Mouse (Mus musculus): ENCODE measurements around the gene Armc9. TPM values are rescaled to one million over a fixed set of nuclear protein-coding genes. Genes with fewer than 3 reads are reported as not detected.

Armc9 gene
- polyA plus RNA-seq, 1 experiment from 2014 or later = 18.3 TPM

DNA sequence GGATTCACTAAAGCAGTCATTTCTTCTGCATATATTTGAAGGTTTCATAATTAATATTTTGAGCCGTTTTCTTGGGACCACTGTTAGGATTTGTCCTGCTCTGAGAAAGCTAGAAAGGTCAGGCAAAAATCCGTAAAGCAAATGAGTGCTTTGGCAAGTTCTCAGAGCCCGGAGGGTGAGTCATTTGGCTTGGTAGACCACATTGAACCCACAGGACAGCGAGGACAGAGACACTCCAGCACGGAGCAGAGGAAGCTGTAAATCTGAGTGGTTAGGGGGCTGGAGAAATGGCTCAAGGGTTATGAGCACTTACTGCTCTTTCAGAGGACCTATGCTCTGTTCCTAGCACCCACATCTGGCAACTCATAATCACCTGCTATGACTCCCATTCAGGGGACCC lies 7.0 kb upstream of the Armc9 start:
- WGBS = 57% methylated on average over 5 of the region's 5 CpGs
- Histone ChIP-seq H3K27ac (no peak overlapping the region), H3K36me3 (no peaks in the 10 kb centered on the region), H3K27me3 (replicated peaks) (no peaks in the 10 kb centered on the region), H3K4me2 (no peak overlapping the region), H3K4me3 (replicated peaks) (no peak overlapping the region), H3K9me3 (no peaks in the 10 kb centered on the region), H3K4me1 (no peaks in the 10 kb centered on the region), H3K9ac (no peak overlapping the region)
- no peak for ATAC-seq (ENCODE audit: insufficient read depth, low FRiP score, low read depth)

DNA sequence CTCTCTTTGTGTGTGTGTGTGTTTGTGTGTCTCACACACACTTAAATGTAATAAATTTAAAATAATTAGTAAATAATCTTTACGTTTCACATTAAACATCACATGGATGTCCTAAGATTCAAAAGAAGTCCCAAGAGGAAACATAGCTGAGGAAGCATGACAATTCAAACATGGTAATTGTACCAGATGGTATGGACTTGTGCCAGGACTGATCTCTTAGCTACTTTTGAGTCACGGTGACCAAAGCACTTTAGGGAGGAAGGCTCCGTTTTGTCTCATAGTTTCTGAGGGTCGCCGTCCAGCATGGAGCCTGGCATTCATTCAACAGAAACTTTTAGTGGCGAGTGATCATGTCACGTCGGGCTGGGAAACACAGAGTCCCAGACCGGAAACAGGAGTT lies 6.4 kb upstream of the Armc9 start:
- no peak overlapping the region for H3K27ac ChIP-seq
- no peaks in the 10 kb centered on the region for H3K36me3 ChIP-seq
- H3K9me3 ChIP-seq = no peaks in the 10 kb centered on the region
- whole genome bisulfite sequencing = 70% methylated on average over 9 of the region's 9 CpGs
- no peak overlapping the region for H3K4me3 ChIP-seq (replicated peaks)
- no peak overlapping the region for H3K4me2 ChIP-seq
- H3K4me1 ChIP-seq = no peaks in the 10 kb centered on the region
- no peak overlapping the region for H3K9ac ChIP-seq
- ATAC-seq (ENCODE audit: insufficient read depth, low FRiP score, low read depth) = no peak
- H3K27me3 ChIP-seq (replicated peaks) = no peaks in the 10 kb centered on the region

DNA sequence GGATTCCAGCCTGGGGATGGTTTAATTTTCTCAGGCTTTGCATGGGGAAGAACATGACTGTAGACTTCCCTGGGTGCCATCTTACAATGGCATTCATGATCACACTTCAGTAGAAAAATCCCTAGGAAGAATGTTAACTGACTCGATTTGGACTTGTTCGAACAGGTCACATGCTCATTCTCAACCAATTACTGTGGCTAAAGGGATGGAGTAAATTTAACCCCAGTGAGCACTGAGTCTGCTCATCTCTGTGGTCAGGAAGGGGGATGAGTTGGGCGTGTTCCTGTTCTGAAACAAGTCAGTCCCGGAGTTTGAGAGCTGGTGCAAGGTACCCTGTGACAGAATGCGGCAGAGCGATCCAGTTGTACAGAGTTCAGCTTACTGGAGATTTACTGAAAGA lies 3.7 kb upstream of the Armc9 start:
- Histone ChIP-seq H3K4me2 (no peak overlapping the region), H3K4me3 (replicated peaks) (no peak overlapping the region), H3K27ac (no peak overlapping the region), H3K9me3 (no peaks in the 10 kb centered on the region), H3K4me1 (peaks cover 6% of the 10 kb centered on the region), H3K27me3 (replicated peaks) (no peaks in the 10 kb centered on the region), H3K36me3 (no peaks in the 10 kb centered on the region), H3K9ac (no peak overlapping the region)
- 72% methylated on average over 6 of the region's 6 CpGs for WGBS
- ATAC-seq (ENCODE audit: insufficient read depth, low FRiP score, low read depth) = no peak

DNA sequence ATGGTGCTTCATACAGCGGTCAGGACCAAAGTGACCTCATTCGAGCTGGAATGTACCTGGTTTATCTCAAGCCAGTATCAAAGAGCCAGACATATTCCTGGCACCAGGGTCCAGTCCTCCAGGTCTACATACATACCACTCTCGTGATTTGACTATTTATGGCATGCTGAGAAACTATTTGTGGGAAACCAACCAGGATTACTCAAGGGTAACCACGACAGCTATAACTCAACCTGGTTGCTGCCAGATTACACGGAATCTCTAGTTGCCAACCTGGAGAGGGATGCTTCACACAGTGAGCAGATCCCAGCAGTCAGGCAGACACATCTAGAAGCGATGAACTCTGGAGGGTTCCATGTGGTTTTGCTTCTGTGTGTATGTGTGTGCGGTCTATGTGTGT lies 3.2 kb upstream of the Armc9 start:
- WGBS = 77% methylated on average over 7 of the region's 7 CpGs
- H3K9ac ChIP-seq = no peak overlapping the region
- no peaks in the 10 kb centered on the region for H3K27me3 ChIP-seq (replicated peaks)
- H3K36me3 ChIP-seq = no peaks in the 10 kb centered on the region
- H3K4me1 ChIP-seq = peaks cover 6% of the 10 kb centered on the region
- no peak overlapping the region for H3K27ac ChIP-seq
- H3K4me2 ChIP-seq = no peak overlapping the region
- H3K4me3 ChIP-seq (replicated peaks) = no peak overlapping the region
- no peaks in the 10 kb centered on the region for H3K9me3 ChIP-seq
- no peak for ATAC-seq (ENCODE audit: insufficient read depth, low FRiP score, low read depth)

DNA sequence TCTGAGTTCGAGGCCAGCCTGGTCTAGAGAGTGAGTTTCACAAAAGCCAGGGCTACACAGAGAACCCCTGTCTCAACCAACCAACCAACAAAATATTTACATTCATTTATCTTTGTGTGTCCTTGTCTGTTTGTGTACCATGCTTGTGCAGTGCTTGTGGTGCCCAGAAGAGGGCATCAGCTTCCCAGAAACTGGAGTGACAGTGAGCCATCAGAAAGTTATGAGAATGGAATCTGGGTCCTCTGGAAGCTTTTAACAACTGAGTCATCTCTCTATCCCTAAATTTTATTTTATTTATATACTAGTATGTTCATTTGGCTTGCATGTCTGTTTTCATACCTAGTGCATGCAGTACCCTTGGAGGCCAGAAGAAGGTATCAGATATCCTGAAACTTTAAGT lies 2.0 kb upstream of the Armc9 start:
- Histone ChIP-seq H3K9me3 (no peaks in the 10 kb centered on the region), H3K36me3 (no peaks in the 10 kb centered on the region), H3K9ac (no peak overlapping the region), H3K27ac (no peak overlapping the region), H3K4me2 (no peak overlapping the region), H3K27me3 (replicated peaks) (no peaks in the 10 kb centered on the region), H3K4me3 (replicated peaks) (no peak overlapping the region), H3K4me1 (peaks cover 6% of the 10 kb centered on the region)
- WGBS = 88% methylated on average over 1 of the region's 1 CpGs
- ATAC-seq (ENCODE audit: insufficient read depth, low FRiP score, low read depth) = no peak

DNA sequence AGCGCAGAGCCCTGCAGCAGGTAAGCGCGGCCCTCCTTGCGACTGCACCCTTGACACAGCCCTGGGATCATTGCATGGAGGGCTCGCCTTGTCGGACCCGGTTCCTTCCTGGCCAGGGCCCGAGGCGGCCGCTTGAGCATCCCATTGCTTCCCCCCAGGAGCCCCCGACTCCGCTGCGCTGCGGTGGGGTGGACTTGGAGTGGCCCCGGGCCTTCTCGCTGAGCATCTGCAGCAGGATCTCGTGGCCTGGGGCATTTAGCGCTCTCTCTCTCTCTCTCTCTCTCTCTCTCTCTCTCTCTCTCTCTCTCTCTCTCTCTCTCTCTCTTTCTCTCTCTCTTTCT lies 214 bp downstream of the Armc9 start:
- 0% methylated on average over 17 of the region's 18 CpGs for WGBS
- Histone ChIP-seq H3K9me3 (no peaks in the 10 kb centered on the region), H3K27ac (no peak overlapping the region), H3K36me3 (no peaks in the 10 kb centered on the region), H3K4me3 (replicated peaks) (peak overlapping the region; percentile 79), H3K4me1 (peaks cover 6% of the 10 kb centered on the region), H3K4me2 (peak overlapping the region; percentile 83), H3K9ac (peak overlapping the region; percentile 49), H3K27me3 (replicated peaks) (no peaks in the 10 kb centered on the region)
- no peak for ATAC-seq (ENCODE audit: insufficient read depth, low FRiP score, low read depth)

DNA sequence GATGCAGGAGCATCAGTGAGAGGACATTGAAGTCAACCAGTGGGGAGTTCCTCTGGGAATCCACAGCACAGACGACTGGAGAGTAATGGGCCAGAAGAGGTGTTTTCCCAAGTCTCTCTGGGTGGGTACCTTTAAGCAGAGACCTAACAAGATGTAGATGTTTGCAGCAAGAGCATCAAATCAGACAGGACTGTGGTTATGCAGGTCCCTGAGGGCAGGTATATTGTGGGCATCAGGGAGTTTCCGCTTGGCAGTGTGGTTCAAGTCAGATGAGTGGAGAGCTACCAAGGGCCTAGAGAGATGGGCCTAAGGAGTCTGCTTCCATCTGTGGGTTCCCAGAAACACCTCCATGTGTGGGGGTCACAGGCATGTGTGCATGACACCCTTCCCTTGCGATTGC lies 1.5 kb downstream of the Armc9 start:
- no peak overlapping the region for H3K4me2 ChIP-seq
- no peak overlapping the region for H3K9ac ChIP-seq
- 78% methylated on average over 3 of the region's 3 CpGs for WGBS

DNA sequence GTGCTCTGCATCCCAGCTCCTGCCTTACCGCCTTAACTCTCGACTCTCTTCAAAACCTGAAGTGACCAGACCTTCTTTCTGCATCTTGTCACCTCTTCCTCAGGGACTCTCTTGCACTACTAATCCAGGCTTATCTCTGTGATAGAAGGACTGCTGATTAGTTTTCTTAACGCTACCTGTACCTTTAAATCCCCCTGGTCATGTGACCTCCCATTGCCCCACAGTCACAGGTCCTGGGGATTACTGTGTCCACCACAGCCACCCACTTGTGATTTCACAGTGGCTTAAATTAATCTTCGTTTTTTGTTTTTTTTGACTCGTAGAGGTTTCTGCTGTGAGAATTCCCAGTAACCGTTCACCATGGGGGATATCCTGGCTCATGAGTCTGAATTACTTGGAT lies 2.0 kb downstream of the Armc9 start:
- no peaks in the 10 kb centered on the region for H3K27me3 ChIP-seq (replicated peaks)
- no peak overlapping the region for H3K4me3 ChIP-seq (replicated peaks)
- H3K9me3 ChIP-seq = no peaks in the 10 kb centered on the region
- WGBS = 85% methylated on average over 6 of the region's 6 CpGs
- H3K4me1 ChIP-seq = peaks cover 6% of the 10 kb centered on the region
- no peak overlapping the region for H3K9ac ChIP-seq
- H3K36me3 ChIP-seq = peaks cover 8% of the 10 kb centered on the region; the same call in 1 of the 2 replicates
- H3K27ac ChIP-seq = no peak overlapping the region
- no peak overlapping the region for H3K4me2 ChIP-seq
- no peak for ATAC-seq (ENCODE audit: insufficient read depth, low FRiP score, low read depth)

More for the DNA sequence above, 1.5 kb downstream of the Armc9 start:
- H3K27ac ChIP-seq = no peak overlapping the region
- H3K9me3 ChIP-seq = no peaks in the 10 kb centered on the region
- no peaks in the 10 kb centered on the region for H3K27me3 ChIP-seq (replicated peaks)
- H3K36me3 ChIP-seq = peaks cover 7% of the 10 kb centered on the region; the same call in 1 of the 2 replicates
- H3K4me1 ChIP-seq = peaks cover 6% of the 10 kb centered on the region
- ATAC-seq (ENCODE audit: insufficient read depth, low FRiP score, low read depth) = no peak
- no peak overlapping the region for H3K4me3 ChIP-seq (replicated peaks)

DNA sequence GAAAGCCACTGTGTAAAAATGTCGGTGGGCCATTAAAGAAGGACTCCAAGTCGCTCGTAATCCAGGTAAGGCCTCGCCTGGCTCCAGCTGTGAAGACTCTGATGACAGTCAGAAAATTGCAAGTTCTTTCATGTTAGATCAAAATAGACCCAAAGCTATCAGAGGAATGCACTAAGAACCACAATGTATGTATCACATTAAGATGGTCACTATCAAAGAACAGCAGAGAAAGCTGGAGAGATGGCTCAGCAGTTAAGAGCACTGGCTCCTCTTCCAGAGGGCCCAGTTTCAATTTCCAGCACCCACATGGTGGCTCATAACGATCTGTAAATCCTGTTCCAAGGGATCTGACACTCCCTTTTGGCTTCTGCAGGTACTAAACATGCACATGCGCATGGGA lies 5.5 kb downstream of the Armc9 start:
- H3K4me1 ChIP-seq = peaks cover 6% of the 10 kb centered on the region
- 92% methylated on average over 6 of the region's 6 CpGs for WGBS
- H3K4me3 ChIP-seq (replicated peaks) = no peak overlapping the region
- H3K27ac ChIP-seq = no peak overlapping the region
- H3K36me3 ChIP-seq = peaks cover 17% of the 10 kb centered on the region; the same call in 1 of the 2 replicates
- H3K27me3 ChIP-seq (replicated peaks) = no peaks in the 10 kb centered on the region
- H3K9ac ChIP-seq = no peak overlapping the region
- ATAC-seq (ENCODE audit: insufficient read depth, low FRiP score, low read depth) = no peak; the same call in 1 of the 2 replicates
- H3K9me3 ChIP-seq = no peaks in the 10 kb centered on the region
- H3K4me2 ChIP-seq = no peak overlapping the region

DNA sequence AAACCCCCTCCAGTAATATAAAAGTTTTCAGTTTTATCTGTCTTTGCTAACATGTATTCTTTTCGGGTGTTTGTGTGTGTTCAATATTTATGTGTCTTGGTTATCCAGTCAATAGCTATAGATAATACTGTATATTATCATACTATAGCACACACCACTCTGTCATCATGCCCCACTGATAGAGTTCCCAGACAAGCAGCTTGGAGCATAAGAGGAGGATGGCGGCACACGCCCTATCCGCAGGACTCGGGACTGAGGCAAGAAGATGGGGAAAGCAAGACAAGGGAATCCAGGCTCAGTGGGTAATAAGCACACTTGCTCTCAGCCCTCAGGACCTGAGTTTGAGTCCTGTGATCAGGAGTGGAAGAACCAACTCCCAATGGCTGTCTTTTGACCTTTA lies 5.9 kb downstream of the Armc9 start:
- ATAC-seq (ENCODE audit: insufficient read depth, low FRiP score, low read depth) = peak; percentile 87

DNA sequence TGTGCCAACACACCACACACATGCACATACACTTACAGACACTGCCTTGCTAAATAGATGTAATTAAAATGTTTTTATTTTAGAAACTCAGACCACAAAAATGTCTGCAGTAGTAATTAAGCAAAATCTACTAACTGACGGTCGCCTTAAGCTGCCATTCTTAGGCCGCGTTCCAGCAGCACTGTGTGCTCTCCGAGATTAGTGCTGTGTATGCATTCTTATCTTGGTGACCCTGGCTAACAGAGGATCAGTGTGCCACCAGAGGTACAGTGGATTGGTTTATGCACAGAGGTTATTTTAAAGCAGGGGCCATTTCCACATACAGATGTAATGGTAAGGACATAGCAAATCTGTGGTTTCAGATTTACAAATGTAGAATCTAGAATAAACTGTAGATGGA lies 6.5 kb downstream of the Armc9 start:
- H3K27ac ChIP-seq = no peak overlapping the region
- H3K9ac ChIP-seq = no peak overlapping the region
- 74% methylated on average over 5 of the region's 5 CpGs for WGBS
- ATAC-seq (ENCODE audit: insufficient read depth, low FRiP score, low read depth) = peak; percentile 81; the same call in 1 of the 2 replicates
- H3K36me3 ChIP-seq = peaks cover 17% of the 10 kb centered on the region; the same call in 1 of the 2 replicates
- no peaks in the 10 kb centered on the region for H3K9me3 ChIP-seq
- H3K4me2 ChIP-seq = no peak overlapping the region
- H3K27me3 ChIP-seq (replicated peaks) = no peaks in the 10 kb centered on the region
- H3K4me3 ChIP-seq (replicated peaks) = no peak overlapping the region
- H3K4me1 ChIP-seq = no peaks in the 10 kb centered on the region

More for the DNA sequence above, 5.9 kb downstream of the Armc9 start:
- Histone ChIP-seq H3K9ac (no peak overlapping the region), H3K4me1 (0 out of 2 replicates have a peak, but pooled peaks cover 2% of the 10 kb centered on the region), H3K27me3 (replicated peaks) (no peaks in the 10 kb centered on the region), H3K9me3 (no peaks in the 10 kb centered on the region), H3K4me2 (no peak overlapping the region), H3K36me3 (peaks cover 17% of the 10 kb centered on the region; the same call in 1 of the 2 replicates), H3K4me3 (replicated peaks) (no peak overlapping the region), H3K27ac (no peak overlapping the region)
- 91% methylated on average over 5 of the region's 5 CpGs for WGBS

DNA sequence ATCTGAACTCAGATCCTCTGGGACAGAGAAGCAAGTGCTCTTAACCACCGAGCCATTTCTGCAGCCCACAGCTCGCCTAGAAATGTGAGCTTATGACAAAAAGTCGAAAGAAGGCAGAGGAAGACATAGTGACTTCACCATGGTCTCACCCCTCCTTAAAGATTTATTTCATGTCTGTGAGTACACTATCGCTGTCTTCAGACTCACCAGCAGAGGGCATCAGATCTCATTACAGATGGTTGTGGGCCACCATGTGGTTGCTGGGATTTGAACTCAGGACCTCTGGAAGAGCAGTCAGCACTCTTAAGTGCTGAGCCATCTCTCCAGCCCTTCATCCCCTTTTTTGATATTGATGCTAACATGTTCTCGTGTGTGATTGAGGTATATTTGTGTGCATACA lies 20.0 kb downstream of the Armc9 start:
- no peak for ATAC-seq (ENCODE audit: insufficient read depth, low FRiP score, low read depth)
- Histone ChIP-seq H3K27ac (no peak overlapping the region), H3K9me3 (no peaks in the 10 kb centered on the region), H3K36me3 (peaks cover 7% of the 10 kb centered on the region), H3K9ac (no peak overlapping the region), H3K27me3 (replicated peaks) (no peaks in the 10 kb centered on the region), H3K4me3 (replicated peaks) (no peak overlapping the region), H3K4me2 (no peak overlapping the region), H3K4me1 (no peaks in the 10 kb centered on the region)
- WGBS = 90% methylated on average over 5 of the region's 5 CpGs

DNA sequence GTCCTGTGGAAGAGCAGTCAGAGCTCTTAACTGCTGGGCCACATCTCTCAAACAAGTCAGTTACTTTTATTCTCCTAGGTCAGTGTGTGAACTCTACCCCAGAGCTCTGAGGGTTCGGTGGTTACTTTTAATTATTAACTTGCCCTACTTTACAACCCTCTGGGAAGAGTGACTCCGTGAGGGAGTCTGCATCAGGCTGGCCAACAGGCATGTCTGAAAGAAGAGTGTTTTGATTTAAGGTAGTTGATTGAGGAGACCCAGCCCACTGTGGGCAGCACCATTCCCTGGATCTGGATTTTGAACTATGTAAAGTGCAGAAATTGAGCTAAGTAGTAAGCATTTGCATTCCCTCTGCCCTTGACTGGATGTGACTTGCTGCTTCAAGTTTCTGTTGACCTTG lies 21.5 kb downstream of the Armc9 start:
- Histone ChIP-seq H3K4me2 (no peak overlapping the region), H3K27me3 (replicated peaks) (no peaks in the 10 kb centered on the region), H3K9me3 (no peaks in the 10 kb centered on the region), H3K4me1 (no peaks in the 10 kb centered on the region), H3K27ac (no peak overlapping the region), H3K4me3 (replicated peaks) (no peak overlapping the region), H3K9ac (no peak overlapping the region), H3K36me3 (peaks cover 7% of the 10 kb centered on the region)
- 0 out of 2 replicates have a peak, but pooled peaks have one; percentile 40 for ATAC-seq (ENCODE audit: insufficient read depth, low FRiP score, low read depth)
- 60% methylated on average over 2 of the region's 2 CpGs for WGBS
